Comparison of ENCODE assay signal across 23 mouse cellular contexts in the genomic region with DNA sequence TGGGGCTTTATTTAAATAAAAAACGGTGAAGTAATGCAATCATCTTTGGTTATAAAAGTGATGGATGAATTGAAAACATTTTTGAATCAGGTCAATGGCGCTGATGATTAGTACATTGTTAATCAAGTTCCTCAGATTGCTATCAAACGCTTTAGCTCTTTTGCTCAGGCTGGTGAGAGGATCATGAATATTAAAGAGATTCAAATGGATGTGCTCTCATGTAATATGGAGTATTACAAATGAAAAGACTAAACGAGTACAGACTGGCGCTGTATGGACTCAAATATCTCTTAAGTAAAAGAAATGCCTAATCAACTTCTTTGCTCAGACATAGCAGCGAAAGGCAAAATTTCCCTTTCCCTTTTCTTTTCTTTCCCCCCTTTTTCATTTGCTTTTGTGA.
DNase-seq lines count a peak whose midpoint lies in the region; ATAC-seq lines count a peak whose summit lies in the region.
"Had no signal": no experiment of that assay in that cellular context is flagged by ENCODE, and none has a peak within 500 bp of the region (broad histone marks: within the 10 kb centered on the region; RNA-seq: fewer than 3 reads in every experiment).

No protein-coding gene starts in this region.

- DNase-seq in forebrain, embryonic 14.5 days (ENCODE audit: low spot score), result peak; percentile 59
- no peak for DNase-seq in forebrain, embryonic 10.5 days (ENCODE audit: extremely low spot score, low spot score)
- no peak for DNase-seq in midbrain, embryonic 11.5 days (ENCODE audit: low spot score, missing footprints)
- DNase-seq: adrenal gland, adult 8-10 months; adrenal gland, postnatal 14 days; adrenal gland, postnatal 36 days; B cell, adult 2 months; cerebellum, adult 11 months; cerebellum, adult 18-20 months; cerebellum, adult 8-10 months; cerebellum, adult 9-11 months; cerebellum, postnatal 14 days; cerebellum, postnatal 36 days; embryo, embryonic 11 days had no signal

- no peak overlapping the region for H3K27ac ChIP-seq in forebrain, embryonic 12.5 days
- H3K27ac ChIP-seq in forebrain, embryonic 15.5 days (replicated peaks), result no peak overlapping the region
- no peak overlapping the region for H3K27ac ChIP-seq in forebrain, embryonic 14.5 days (ENCODE audit: low read depth, low read length)
- no peak overlapping the region for H3K27ac ChIP-seq in forebrain, embryonic 10.5 days
- no peak overlapping the region for H3K27ac ChIP-seq in midbrain, embryonic 12.5 days (replicated peaks)
- no peak overlapping the region for H3K27ac ChIP-seq in midbrain, embryonic 11.5 days (ENCODE audit: low read depth, low read length)
- H3K27ac ChIP-seq: embryonic facial prominence, embryonic 12.5 days had no signal

- ATAC-seq in forebrain, embryonic 12.5 days (ENCODE audit: low FRiP score), result peak; percentile 27; the same call in 1 of the 2 replicates
- no peak; the same call in 1 of the 2 replicates for ATAC-seq in forebrain, embryonic 15.5 days (replicated peaks)
- ATAC-seq in forebrain, embryonic 14.5 days, result peak; percentile 84
- peak; percentile 68; the same call in 1 of the 2 replicates for ATAC-seq in midbrain, embryonic 12.5 days (ENCODE audit: low FRiP score, low read depth)
- ATAC-seq in midbrain, embryonic 11.5 days (ENCODE audit: low FRiP score), result no peak
- ATAC-seq: activated CD4-positive, CD25-positive, alpha-beta regulatory T cell, adult 4 months; CD4-positive, CD25-positive, alpha-beta regulatory T cell, adult 4 months; Patski had no signal

- no peak overlapping the region for H3K4me2 ChIP-seq in forebrain, embryonic 12.5 days
- H3K4me2 ChIP-seq in forebrain, embryonic 15.5 days (replicated peaks), result no peak overlapping the region
- H3K4me2 ChIP-seq in forebrain, embryonic 14.5 days (ENCODE audit: low read length), result no peak overlapping the region
- H3K4me2 ChIP-seq in midbrain, embryonic 12.5 days (replicated peaks), result no peak overlapping the region
- H3K4me2 ChIP-seq in midbrain, embryonic 11.5 days, result no peak overlapping the region
- H3K4me2 ChIP-seq: embryonic facial prominence, embryonic 12.5 days had no signal

- H3K36me3 ChIP-seq in forebrain, embryonic 12.5 days (replicated peaks), result no peaks in the 10 kb centered on the region
- no peaks in the 10 kb centered on the region for H3K36me3 ChIP-seq in forebrain, embryonic 15.5 days
- no peaks in the 10 kb centered on the region for H3K36me3 ChIP-seq in forebrain, embryonic 14.5 days (ENCODE audit: control insufficient read depth, insufficient read depth, low read length)
- H3K36me3 ChIP-seq in forebrain, embryonic 10.5 days (replicated peaks), result no peaks in the 10 kb centered on the region
- H3K36me3 ChIP-seq in midbrain, embryonic 12.5 days, result no peaks in the 10 kb centered on the region
- no peaks in the 10 kb centered on the region for H3K36me3 ChIP-seq in midbrain, embryonic 11.5 days (ENCODE audit: control insufficient read depth, insufficient read depth, low read length)
- H3K36me3 ChIP-seq: embryonic facial prominence, embryonic 12.5 days; G1E had no signal

- H3K9ac ChIP-seq in forebrain, embryonic 12.5 days, result no peak overlapping the region
- H3K9ac ChIP-seq in forebrain, embryonic 15.5 days (replicated peaks), result no peak overlapping the region
- H3K9ac ChIP-seq in forebrain, embryonic 14.5 days (ENCODE audit: low read length), result no peak overlapping the region
- H3K9ac ChIP-seq in midbrain, embryonic 12.5 days (replicated peaks), result no peak overlapping the region
- no peak overlapping the region for H3K9ac ChIP-seq in midbrain, embryonic 11.5 days (ENCODE audit: low read length)
- H3K9ac ChIP-seq: embryonic facial prominence, embryonic 12.5 days had no signal

- H3K4me3 ChIP-seq in forebrain, embryonic 12.5 days (replicated peaks), result no peak overlapping the region
- H3K4me3 ChIP-seq in forebrain, embryonic 15.5 days, result no peak overlapping the region
- no peak overlapping the region for H3K4me3 ChIP-seq in forebrain, embryonic 14.5 days (ENCODE audit: low read depth, low read length)
- H3K4me3 ChIP-seq in forebrain, embryonic 10.5 days, result no peak overlapping the region
- no peak overlapping the region for H3K4me3 ChIP-seq in midbrain, embryonic 12.5 days
- H3K4me3 ChIP-seq in midbrain, embryonic 11.5 days (ENCODE audit: low read depth, low read length), result no peak overlapping the region
- H3K4me3 ChIP-seq: embryonic facial prominence, embryonic 12.5 days had no signal

- no peaks in the 10 kb centered on the region; the same call in 1 of the 2 replicates for H3K4me1 ChIP-seq in forebrain, embryonic 12.5 days
- H3K4me1 ChIP-seq in forebrain, embryonic 15.5 days, result no peaks in the 10 kb centered on the region
- H3K4me1 ChIP-seq in forebrain, embryonic 14.5 days (ENCODE audit: control insufficient read depth, insufficient read depth, low read length), result no peaks in the 10 kb centered on the region
- no peaks in the 10 kb centered on the region for H3K4me1 ChIP-seq in forebrain, embryonic 10.5 days
- no peaks in the 10 kb centered on the region for H3K4me1 ChIP-seq in midbrain, embryonic 12.5 days
- H3K4me1 ChIP-seq in midbrain, embryonic 11.5 days (ENCODE audit: control insufficient read depth, insufficient read depth, low read length), result no peaks in the 10 kb centered on the region
- H3K4me1 ChIP-seq: embryonic facial prominence, embryonic 12.5 days had no signal

- no peaks in the 10 kb centered on the region for H3K27me3 ChIP-seq in forebrain, embryonic 12.5 days
- H3K27me3 ChIP-seq in forebrain, embryonic 15.5 days, result no peaks in the 10 kb centered on the region
- no peaks in the 10 kb centered on the region for H3K27me3 ChIP-seq in forebrain, embryonic 14.5 days (replicated peaks; ENCODE audit: control insufficient read depth, insufficient read depth, low read length)
- no peaks in the 10 kb centered on the region for H3K27me3 ChIP-seq in forebrain, embryonic 10.5 days (ENCODE audit: poor library complexity, severe bottlenecking)
- no peaks in the 10 kb centered on the region for H3K27me3 ChIP-seq in midbrain, embryonic 12.5 days
- no peaks in the 10 kb centered on the region for H3K27me3 ChIP-seq in midbrain, embryonic 11.5 days (ENCODE audit: control insufficient read depth, insufficient read depth, low read length)
- H3K27me3 ChIP-seq: CH12.LX; embryonic facial prominence, embryonic 12.5 days; Patski had no signal

- WGBS in forebrain, embryonic 12.5 days, result 52% methylated on average over 6 of the region's 6 CpGs
- 45% methylated on average over 6 of the region's 6 CpGs for WGBS in forebrain, embryonic 15.5 days
- WGBS in forebrain, embryonic 14.5 days, result 47% methylated on average over 6 of the region's 6 CpGs
- 85% methylated on average over 6 of the region's 6 CpGs for WGBS in forebrain, embryonic 10.5 days
- WGBS in midbrain, embryonic 12.5 days, result 72% methylated on average over 6 of the region's 6 CpGs
- 78% methylated on average over 6 of the region's 6 CpGs for WGBS in midbrain, embryonic 11.5 days

- H3K9me3 ChIP-seq in forebrain, embryonic 12.5 days, result no peaks in the 10 kb centered on the region
- H3K9me3 ChIP-seq in forebrain, embryonic 15.5 days, result no peaks in the 10 kb centered on the region
- no peaks in the 10 kb centered on the region for H3K9me3 ChIP-seq in forebrain, embryonic 14.5 days (replicated peaks; ENCODE audit: control insufficient read depth, low read length)
- no peaks in the 10 kb centered on the region for H3K9me3 ChIP-seq in forebrain, embryonic 10.5 days
- H3K9me3 ChIP-seq in midbrain, embryonic 12.5 days, result no peaks in the 10 kb centered on the region
- H3K9me3 ChIP-seq in midbrain, embryonic 11.5 days (ENCODE audit: control insufficient read depth, low read length), result no peaks in the 10 kb centered on the region
- H3K9me3 ChIP-seq: embryonic facial prominence, embryonic 12.5 days; G1E had no signal

Comparison
In these comparisons a context has a peak if more than half of its experiments do, and no peak if none do; other contexts are left out.
1. ATAC-seq: peak in forebrain, embryonic 12.5 days (single experiment), forebrain, embryonic 14.5 days (single experiment) and midbrain, embryonic 12.5 days (single experiment); none in forebrain, embryonic 15.5 days (single experiment) and midbrain, embryonic 11.5 days (single experiment).